Mouse (Mus musculus) olfactory bulb, adult 2 months (tissue): ENCODE results near the gene Sufu.

ENCODE experiments used
- CTCF ChIP-seq: fragments of 200-500 bp; IDR thresholded peaks from 2 replicates; pipeline ENCODE4 v1.5.1; 2012; ENCODE audit warnings: low read depth, mild to moderate bottlenecking, low read length, moderate library complexity; ENCODE audit not compliant: insufficient read depth
- POLR2A ChIP-seq: fragments of 200-500 bp; IDR thresholded peaks from 2 replicates; pipeline ENCODE4 v1.6.1; 2012; ENCODE audit warnings: mild to moderate bottlenecking, low read depth, low read length, moderate library complexity; ENCODE audit not compliant: insufficient read depth

DNA sequence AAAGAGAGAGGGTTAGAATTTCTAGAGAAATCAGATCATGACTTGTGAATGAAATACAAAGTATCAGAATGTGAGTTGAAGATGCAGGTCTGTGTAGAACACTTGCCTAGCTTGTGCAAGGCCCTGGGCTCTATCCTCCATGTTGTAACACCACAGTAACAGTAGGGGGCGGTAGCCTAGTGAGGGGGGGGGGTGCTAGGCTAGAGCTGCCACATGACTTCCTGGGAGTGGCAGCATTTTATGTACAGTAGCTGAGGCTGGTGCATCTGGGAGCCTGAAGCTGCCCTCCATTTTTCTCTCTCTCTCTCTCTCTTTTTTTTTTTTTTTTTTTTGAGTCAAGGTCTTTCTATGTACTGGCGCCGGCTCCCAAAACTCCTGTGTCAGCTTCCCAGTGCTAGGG lies 114.1 kb downstream of the Sufu start:
- no peak for TF ChIP-seq CTCF
- TF ChIP-seq POLR2A, result no peak
